Mouse (Mus musculus): ENCODE results near the gene Spindoc. TPM values are rescaled to one million over a fixed set of nuclear protein-coding genes. Genes with fewer than 3 reads are reported as not detected.

Spindoc gene
- total RNA-seq, 2 experiments from 2014 or later, result 20.4 to 23.8 TPM

- peak; percentile 41 to 52 for DNase-seq
Measured at GRCm38 (mm10) chr19:7337781-7338342, 44.9 kb downstream of the Spindoc start.

- no peak for DNase-seq
Measured at GRCm38 (mm10) chr19:7335656-7336055, 47.1 kb downstream of the Spindoc start.

GRCm38 (mm10) chr19:7334049-7334448 lies 48.7 kb downstream of the Spindoc start:
- DNase-seq, result no peak

- no peak for DNase-seq
Measured at GRCm38 (mm10) chr19:7321391-7321790, 61.4 kb downstream of the Spindoc start.

GRCm38 (mm10) chr19:7320181-7320580 lies 62.6 kb downstream of the Spindoc start:
- DNase-seq, result peak in 1 of 2 experiments; percentile 31

- DNase-seq, result peak in 1 of 2 experiments; percentile 46
Measured at GRCm38 (mm10) chr19:7317716-7318115, 65.1 kb downstream of the Spindoc start.

- DNase-seq, result no peak
Measured at GRCm38 (mm10) chr19:7316822-7317221, 66.0 kb downstream of the Spindoc start.

- no peak for DNase-seq
Measured at GRCm38 (mm10) chr19:7315587-7315984, 67.2 kb downstream of the Spindoc start.

- DNase-seq, result peak; percentile 45 to 67
Measured at GRCm38 (mm10) chr19:7314976-7315586, 67.7 kb downstream of the Spindoc start.

- DNase-seq, result no peak
Measured at GRCm38 (mm10) chr19:7313660-7314059, 69.1 kb downstream of the Spindoc start.

GRCm38 (mm10) chr19:7311306-7311705 lies 71.5 kb downstream of the Spindoc start:
- DNase-seq, result no peak

GRCm38 (mm10) chr19:7310704-7311103 lies 72.1 kb downstream of the Spindoc start:
- DNase-seq, result peak; percentile 40 to 69

GRCm38 (mm10) chr19:7309738-7310330 lies 73.0 kb downstream of the Spindoc start:
- DNase-seq, result no peak

- peak in 1 of 2 experiments; percentile 49 for DNase-seq
Measured at GRCm38 (mm10) chr19:7307995-7308770, 74.6 kb downstream of the Spindoc start.

- DNase-seq, result peak; percentile 31 to 43
Measured at GRCm38 (mm10) chr19:7306968-7307367, 75.8 kb downstream of the Spindoc start.

GRCm38 (mm10) chr19:7305380-7306310 lies 77.1 kb downstream of the Spindoc start:
- no peak for DNase-seq

- DNase-seq, result no peak
Measured at GRCm38 (mm10) chr19:7304801-7305200, 78.0 kb downstream of the Spindoc start.

Measured in adrenal gland, postnatal 36 days (tissue).